Mouse (Mus musculus) erythroblast, embryonic 14.5 days (primary cell): ENCODE results near the gene Itpka. TPM values are rescaled to one million over a fixed set of nuclear protein-coding genes. Genes with fewer than 3 reads are reported as not detected.

Experiments
- H3K27me3 ChIP-seq: 2 replicates; pipeline ENCODE4 v1.6.1; 2012; ENCODE audit warnings: inconsistent platforms; ENCODE audit not compliant: control insufficient read depth
- H3K36me3 ChIP-seq: 2 replicates; pipeline ENCODE4 v1.6.1; 2012; ENCODE audit warnings: mild to moderate bottlenecking, inconsistent platforms; ENCODE audit not compliant: control insufficient read depth
- H3K4me1 ChIP-seq: 2 replicates; pipeline ENCODE4 v1.6.1; 2012; ENCODE audit warnings: inconsistent platforms; ENCODE audit not compliant: control insufficient read depth
- H3K4me3 ChIP-seq: replicated peaks from 2 replicates; pipeline ENCODE3; 2012; ENCODE audit warnings: moderate library complexity, mild to moderate bottlenecking, inconsistent platforms
- H3K9me3 ChIP-seq: 2 replicates; pipeline ENCODE4 v1.6.1; 2012; ENCODE audit warnings: low read length, inconsistent platforms, mixed read lengths; ENCODE audit not compliant: control insufficient read depth
- GATA1 ChIP-seq: IDR thresholded peaks from 2 replicates; pipeline ENCODE4 v1.6.1; 2012; ENCODE audit warnings: low read length, inconsistent platforms, mixed read lengths
- TAL1 ChIP-seq: IDR thresholded peaks from 3 replicates; pipeline ENCODE4 v1.6.1; 2012; ENCODE audit warnings: low read length, inconsistent platforms, mixed read lengths
- polyA plus RNA-seq: library from polyadenylated mRNA; stranded (reverse); fragments of >175 nt; gene quantifications from 2 replicates; pipeline ENCODE4 v1.2.3, GENCODE M21; 2012

The Itpka gene
- polyA plus RNA-seq, 1 experiment = 0.05 TPM

DNA sequence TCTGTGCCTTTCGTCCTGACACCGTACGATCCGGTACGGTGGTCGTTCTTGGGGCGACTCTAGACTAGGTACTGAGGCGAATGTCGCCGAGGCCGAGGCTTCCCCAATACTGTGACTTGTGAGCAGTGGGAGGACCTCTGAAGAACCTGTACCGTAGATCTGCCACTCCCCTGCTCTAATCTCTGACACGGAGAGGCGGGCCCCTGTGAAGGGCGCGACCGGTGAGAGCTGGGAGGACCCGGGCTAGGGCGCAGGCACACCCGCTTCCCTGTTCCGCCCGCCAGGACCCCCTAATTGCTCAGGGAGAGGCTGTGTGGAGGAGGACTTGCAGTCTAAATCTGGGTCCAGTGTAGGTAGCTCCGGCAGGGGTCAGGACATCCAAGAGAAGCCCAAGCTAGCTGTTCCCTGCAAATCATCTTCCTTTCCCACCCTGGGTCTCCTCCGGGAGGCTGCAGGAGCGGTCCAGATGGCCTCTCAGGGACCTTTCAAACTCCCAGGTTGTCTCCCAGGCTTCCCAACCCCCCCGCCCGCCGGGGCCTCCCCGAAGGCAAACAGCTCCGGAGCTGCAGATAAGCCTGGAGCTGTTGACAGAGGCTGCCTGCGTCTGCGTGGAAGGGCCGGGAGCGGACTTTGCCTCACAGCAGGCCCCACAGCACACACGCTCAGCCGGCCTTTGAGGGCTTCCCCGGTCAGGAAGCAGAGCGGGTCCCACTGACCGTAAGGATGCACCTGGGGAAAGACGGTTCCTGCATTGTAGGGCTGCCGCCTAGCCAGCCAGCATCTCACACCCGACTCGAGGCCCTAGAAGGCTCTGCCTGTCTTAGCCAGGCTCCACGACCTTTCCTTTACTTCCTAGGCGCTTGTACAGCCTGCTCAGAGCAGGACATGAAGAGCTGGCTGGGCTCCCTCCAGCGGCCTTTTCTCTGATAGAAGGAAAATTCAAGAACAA, 2.3 kb downstream of the Itpka start:
- Histone ChIP-seq H3K36me3 (no peaks in the 10 kb centered on the region; the same call in 1 of the 2 replicates), H3K4me1 (peaks cover 41% of the 10 kb centered on the region), H3K4me3 (peak overlapping the region; percentile 77), H3K9me3 (no peaks in the 10 kb centered on the region; the same call in 1 of the 2 replicates), H3K27me3 (peaks cover 79% of the 10 kb centered on the region)
- TF ChIP-seq TAL1 (no peak), GATA1 (no peak)

DNA sequence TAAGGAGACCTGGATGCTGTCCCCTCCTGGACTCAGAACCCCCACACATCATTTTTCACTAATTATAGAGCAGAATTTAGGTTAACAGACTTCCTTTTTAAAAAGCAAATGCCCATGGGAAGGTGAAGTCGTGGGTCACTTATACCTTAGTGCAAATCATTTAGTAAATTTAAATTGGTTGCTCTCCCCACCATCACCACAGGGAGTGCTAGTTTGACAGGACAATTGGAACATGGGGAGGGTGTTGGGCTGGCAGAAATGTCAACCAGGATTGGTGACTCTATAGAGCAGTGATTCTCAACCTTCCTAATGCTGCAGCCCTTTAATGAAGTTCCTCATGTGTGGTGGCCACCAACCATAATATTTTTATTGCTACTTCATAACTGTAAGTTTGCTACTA, 3.1 kb downstream of the Itpka start:
- H3K27me3 ChIP-seq = peaks cover 84% of the 10 kb centered on the region
- peaks cover 41% of the 10 kb centered on the region for H3K4me1 ChIP-seq
- H3K4me3 ChIP-seq = no peak overlapping the region
- H3K36me3 ChIP-seq = no peaks in the 10 kb centered on the region; the same call in 1 of the 2 replicates
- no peaks in the 10 kb centered on the region; the same call in 1 of the 2 replicates for H3K9me3 ChIP-seq
- TF ChIP-seq TAL1 = no peak
- no peak for TF ChIP-seq GATA1

DNA sequence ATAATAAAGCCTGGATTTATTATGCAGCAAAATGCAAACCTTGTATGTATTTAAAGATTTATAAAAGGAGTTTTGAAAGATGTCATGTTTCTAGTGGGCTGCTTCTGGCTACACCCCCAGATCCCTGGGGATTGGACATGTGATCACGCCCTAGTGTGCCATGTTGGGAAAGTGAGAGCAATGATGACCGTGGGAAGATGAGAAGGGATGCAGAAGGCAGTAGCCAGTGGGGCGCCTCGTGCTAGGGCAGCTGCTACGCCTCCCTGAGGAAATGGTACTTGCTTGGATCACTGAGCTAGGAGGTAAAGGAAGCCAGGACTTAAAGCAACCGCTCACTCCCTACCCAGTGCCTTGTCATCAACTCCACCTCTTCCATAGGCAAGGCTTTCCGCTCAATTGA, 5.4 kb downstream of the Itpka start:
- H3K4me3 ChIP-seq = no peak overlapping the region
- peaks cover 26% of the 10 kb centered on the region for H3K4me1 ChIP-seq
- H3K9me3 ChIP-seq = no peaks in the 10 kb centered on the region; the same call in 1 of the 2 replicates
- TF ChIP-seq GATA1 (no peak), TAL1 (no peak)
- H3K27me3 ChIP-seq = peaks cover 82% of the 10 kb centered on the region
- no peaks in the 10 kb centered on the region; the same call in 1 of the 2 replicates for H3K36me3 ChIP-seq

DNA sequence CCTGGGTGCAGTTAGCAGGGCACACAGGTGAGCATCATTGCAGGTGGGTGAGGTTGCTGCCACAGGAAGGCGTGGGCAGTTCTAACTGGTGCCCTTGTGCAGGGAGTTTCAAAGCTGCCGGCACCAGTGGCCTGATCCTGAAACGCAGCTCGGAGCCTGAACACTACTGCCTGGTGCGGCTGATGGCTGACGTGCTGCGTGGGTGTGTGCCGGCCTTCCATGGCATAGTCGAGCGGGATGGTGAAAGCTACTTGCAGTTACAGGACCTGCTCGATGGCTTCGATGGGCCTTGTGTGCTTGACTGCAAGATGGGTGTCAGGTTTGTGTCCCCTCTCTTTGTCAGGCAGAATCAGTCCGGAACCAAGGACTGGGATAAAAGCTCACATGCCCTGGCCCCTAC, 7.1 kb downstream of the Itpka start:
- H3K9me3 ChIP-seq = no peaks in the 10 kb centered on the region
- H3K4me1 ChIP-seq = peaks cover 9% of the 10 kb centered on the region
- no peaks in the 10 kb centered on the region; the same call in 1 of the 2 replicates for H3K36me3 ChIP-seq
- no peak for TF ChIP-seq GATA1
- no peak for TF ChIP-seq TAL1
- H3K27me3 ChIP-seq = peaks cover 82% of the 10 kb centered on the region
- H3K4me3 ChIP-seq = no peak overlapping the region

DNA sequence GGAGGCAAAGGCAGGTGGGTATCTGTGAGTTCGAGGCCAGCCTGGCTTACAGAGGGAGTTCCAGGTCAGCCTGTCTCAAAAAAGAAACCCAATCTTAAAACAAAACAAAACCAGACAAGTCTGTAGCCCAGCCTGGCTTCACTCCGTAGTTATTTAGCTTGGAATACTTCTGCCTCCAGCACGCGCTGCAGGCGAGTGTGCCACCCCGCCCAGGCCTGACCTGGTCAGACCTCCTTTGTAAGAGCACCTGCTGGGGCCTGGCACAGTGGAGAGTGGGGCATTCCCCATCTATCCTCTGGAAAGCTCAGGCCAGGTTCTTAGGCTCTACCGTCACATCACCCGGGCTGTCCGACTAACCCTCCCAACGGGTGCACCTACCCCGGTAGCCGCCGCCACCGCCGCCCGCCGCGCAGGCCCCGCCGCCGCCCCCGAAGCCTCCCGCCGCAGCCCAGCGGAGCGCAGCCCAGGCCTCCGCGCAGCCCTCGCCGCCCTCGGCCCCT, 15.5 kb downstream of the Itpka start:
- TF ChIP-seq GATA1 = no peak
- no peak for TF ChIP-seq TAL1
- Histone ChIP-seq H3K4me3 (peak overlapping the region; percentile 42), H3K4me1 (peaks cover 8% of the 10 kb centered on the region), H3K36me3 (no peaks in the 10 kb centered on the region), H3K9me3 (peaks cover 12% of the 10 kb centered on the region; the same call in 1 of the 2 replicates), H3K27me3 (peaks cover 95% of the 10 kb centered on the region)

DNA sequence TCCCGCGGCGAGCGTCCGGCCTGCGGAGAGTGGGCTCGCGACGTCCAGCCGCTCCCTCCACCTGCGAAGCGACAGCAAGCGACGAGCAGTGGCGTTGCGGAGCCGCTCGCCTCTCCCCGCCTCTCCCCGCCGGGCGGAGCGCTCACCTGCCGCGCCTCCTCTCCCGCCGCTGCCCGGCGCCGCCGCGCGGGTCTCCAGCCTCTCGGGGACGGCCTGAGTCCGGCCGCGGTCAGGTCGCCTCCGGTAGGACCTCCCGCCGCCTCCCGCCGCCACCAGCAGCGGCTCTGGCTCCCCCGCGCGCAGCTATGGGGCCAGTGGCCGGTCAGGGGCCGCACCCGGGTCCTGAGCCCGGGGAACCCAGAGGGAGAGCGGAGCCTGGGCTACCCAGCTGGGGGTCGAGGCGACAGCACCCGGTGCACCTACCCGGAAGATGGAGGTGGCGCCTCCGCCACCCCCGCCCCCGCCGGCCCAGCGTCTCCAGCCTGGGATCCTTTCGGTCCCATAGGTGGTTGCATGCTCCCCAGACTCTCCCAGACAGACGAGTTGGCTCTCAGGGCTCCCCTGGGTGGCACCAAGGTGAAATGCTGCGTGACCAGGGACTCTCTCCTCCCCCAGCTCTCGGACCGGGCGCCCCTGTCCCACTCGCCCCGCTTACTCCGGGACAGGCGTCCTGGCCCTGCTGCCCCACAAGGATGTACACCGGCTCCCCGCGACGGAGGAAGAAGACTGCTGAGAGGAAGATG, 16.1 kb downstream of the Itpka start:
- TF ChIP-seq TAL1 (no peak), GATA1 (no peak)
- Histone ChIP-seq H3K4me3 (peak overlapping the region; percentile 42), H3K9me3 (peaks cover 12% of the 10 kb centered on the region; the same call in 1 of the 2 replicates), H3K4me1 (peaks cover 8% of the 10 kb centered on the region), H3K36me3 (no peaks in the 10 kb centered on the region), H3K27me3 (peaks cover 89% of the 10 kb centered on the region)

DNA sequence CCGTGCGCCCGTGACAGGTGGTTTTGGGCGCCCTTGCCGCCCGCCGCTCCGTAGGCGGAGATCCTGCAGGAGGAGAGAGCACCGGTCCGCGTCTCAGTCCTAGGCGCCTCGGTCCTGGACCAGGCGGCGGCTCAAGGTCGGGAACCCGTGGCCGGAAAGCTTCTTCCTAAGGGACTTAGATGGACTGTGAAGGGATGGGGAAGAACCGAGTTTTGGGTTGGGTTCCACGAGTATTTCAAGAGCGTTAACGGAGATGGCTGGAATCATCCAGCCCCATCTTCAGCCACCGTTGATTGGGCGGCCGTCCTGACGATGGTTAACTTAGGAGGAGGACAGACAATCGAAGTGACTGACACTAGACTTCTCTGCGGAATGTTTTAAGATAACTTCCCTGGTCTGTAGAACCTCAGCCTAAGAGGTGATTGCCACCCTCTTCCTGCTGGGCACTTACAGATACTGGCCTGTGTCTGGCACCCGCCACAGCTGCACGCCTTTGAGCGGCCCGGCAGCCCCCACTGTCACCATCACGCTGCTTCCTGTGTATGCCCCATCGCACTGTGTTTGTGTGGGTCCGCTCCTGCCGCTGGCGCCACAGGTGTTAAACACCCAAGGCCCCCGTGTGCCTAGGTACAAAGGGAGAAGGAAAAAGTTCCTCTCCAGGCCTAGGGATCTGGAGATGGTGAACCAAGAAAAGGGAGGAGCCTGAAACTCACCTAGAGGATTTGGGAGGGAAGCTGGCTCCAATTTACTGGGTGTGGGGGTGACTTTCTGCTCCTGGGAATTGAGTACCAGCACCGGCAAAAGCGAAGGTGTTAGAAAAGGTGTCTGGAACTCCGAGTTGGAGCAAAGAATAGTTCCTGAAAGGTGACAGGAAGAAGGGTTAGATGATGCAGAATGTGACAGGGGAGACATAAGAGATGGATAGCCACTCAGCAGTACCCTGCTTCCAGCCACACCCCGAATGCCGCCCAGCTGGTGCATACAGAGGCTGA, 17.0 kb downstream of the Itpka start:
- Histone ChIP-seq H3K9me3 (peaks cover 12% of the 10 kb centered on the region; the same call in 1 of the 2 replicates), H3K4me3 (peak overlapping the region; percentile 42), H3K4me1 (peaks cover 8% of the 10 kb centered on the region), H3K36me3 (peaks cover 7% of the 10 kb centered on the region), H3K27me3 (peaks cover 80% of the 10 kb centered on the region)
- no peak for TF ChIP-seq TAL1
- TF ChIP-seq GATA1 = no peak

DNA sequence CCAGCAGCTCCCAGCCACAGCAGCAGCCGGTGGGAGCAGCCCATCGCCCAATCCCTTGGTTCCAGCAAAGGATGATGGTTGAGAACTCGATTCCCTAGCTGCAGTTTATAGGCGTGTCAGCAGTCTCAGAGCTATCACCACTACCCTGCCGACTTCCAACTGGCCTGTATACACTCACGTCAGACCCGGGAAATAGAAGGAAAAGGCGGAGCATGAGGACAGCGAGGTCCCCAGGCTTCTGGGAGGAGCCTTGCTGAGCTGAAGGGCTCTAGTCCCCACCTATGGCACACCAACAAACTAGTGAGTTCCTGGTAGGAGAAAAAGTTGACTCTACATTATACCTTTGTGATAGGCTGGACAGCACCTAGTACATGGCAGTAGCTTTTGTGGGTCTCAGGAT, 18.1 kb downstream of the Itpka start, which contains the start of gene Ltk:
Gene Ltk (minus strand): TSS at position 181 of the 400 bp plus-strand sequence.
- TF ChIP-seq TAL1 = no peak
- TF ChIP-seq GATA1 = no peak
- H3K4me3 ChIP-seq = no peak within 1 kb of the TSS
- H3K9me3 ChIP-seq = peaks cover 12% of the 10 kb centered on the region; the same call in 1 of the 2 replicates
- peaks cover 8% of the 10 kb centered on the region for H3K4me1 ChIP-seq
- H3K27me3 ChIP-seq = peaks cover 69% of the 10 kb centered on the region
- H3K36me3 ChIP-seq = peaks cover 15% of the 10 kb centered on the region
